Mouse (Mus musculus) liver, embryonic 16.5 days (tissue): ENCODE measurements around the gene Pipox. TPM values are rescaled to one million over a fixed set of nuclear protein-coding genes. Genes with fewer than 3 reads are reported as not detected.

Experiments
- ATAC-seq: fragments of 200-750 bp; cut with Nextera tagmentation; 2 replicates; pipeline ENCODE4 v1.8.0; 2017; ENCODE audit warnings: low read depth, mild to moderate bottlenecking, moderate number of reproducible peaks, moderate library complexity
- H3K27ac ChIP-seq: fragments of 300-500 bp; sonication (generic); 2 replicates; pipeline ENCODE4 v1.5.1; 2014; ENCODE audit warnings: mild to moderate bottlenecking, low read length
- H3K27me3 ChIP-seq: fragments of 300-500 bp; sonication (generic); 2 replicates; pipeline ENCODE4 v1.6.1; 2014; ENCODE audit warnings: low read depth, low read length, mixed read lengths; ENCODE audit not compliant: control insufficient read depth, insufficient read depth
- H3K36me3 ChIP-seq: fragments of 300-500 bp; sonication (generic); 2 replicates; pipeline ENCODE4 v1.6.1; 2014; ENCODE audit warnings: mild to moderate bottlenecking; ENCODE audit not compliant: control insufficient read depth, insufficient read depth
- H3K4me1 ChIP-seq: fragments of 300-500 bp; sonication (generic); 2 replicates; pipeline ENCODE4 v1.6.1; 2014; ENCODE audit warnings: low read depth, low read length, mixed read lengths; ENCODE audit not compliant: control insufficient read depth
- H3K4me2 ChIP-seq: fragments of 300-500 bp; sonication (generic); 2 replicates; pipeline ENCODE4 v1.6.1; 2014; ENCODE audit warnings: low read depth, low read length, mixed read lengths
- H3K4me3 ChIP-seq: fragments of 300-500 bp; sonication (generic); 2 replicates; pipeline ENCODE4 v1.5.1; 2014; ENCODE audit warnings: low read depth, mild to moderate bottlenecking, low read length
- H3K9ac ChIP-seq: fragments of 300-500 bp; sonication (generic); 2 replicates; pipeline ENCODE4 v1.6.1; 2014; ENCODE audit warnings: low read depth, low read length
- H3K9me3 ChIP-seq: fragments of 300-500 bp; sonication (generic); replicated peaks from 2 replicates; pipeline ENCODE4 v1.6.1; 2016; ENCODE audit warnings: low read length; ENCODE audit not compliant: control insufficient read depth
- WGBS: fragments of 180-500 bp; shearing (Covaris S2); extraction: QIAGEN DNeasy Blood & Tissue Kit; methylation state at CpG from one replicate; pipeline ENCODE4 v1.1.7; 2014; ENCODE audit not compliant: insufficient replicate concordance; 5-methylcytosine and 5-hydroxymethylcytosine counted together
- polyA plus RNA-seq: library from polyadenylated mRNA; unstranded; fragments of >200 nt; fragmentation: Nextera tagmentation; extraction: Ambion mirVana; gene quantifications from 2 replicates; pipeline ENCODE4 v1.2.1, GENCODE M21; 2015

Pipox gene
- polyA plus RNA-seq, 1 experiment from 2014 or later = 43.8 TPM

GRCm38 (mm10) chr11:77835109-77835508, 58.8 kb downstream of the Pipox start:
- no peak overlapping the region for H3K4me2 ChIP-seq
- no peak overlapping the region for H3K9ac ChIP-seq
- H3K9me3 ChIP-seq = no peaks in the 10 kb centered on the region
- H3K4me1 ChIP-seq = no peaks in the 10 kb centered on the region
- WGBS = 68% methylated on average over 3 of the region's 3 CpGs
- peaks cover 25% of the 10 kb centered on the region for H3K36me3 ChIP-seq
- ATAC-seq = no peak
- H3K4me3 ChIP-seq = no peak overlapping the region
- no peak overlapping the region for H3K27ac ChIP-seq
- no peaks in the 10 kb centered on the region for H3K27me3 ChIP-seq

GRCm38 (mm10) chr11:77832541-77832940, 61.4 kb downstream of the Pipox start:
- Histone ChIP-seq H3K27me3 (no peaks in the 10 kb centered on the region), H3K9me3 (no peaks in the 10 kb centered on the region), H3K27ac (no peak overlapping the region), H3K4me1 (no peaks in the 10 kb centered on the region), H3K36me3 (peaks cover 34% of the 10 kb centered on the region), H3K4me3 (no peak overlapping the region), H3K4me2 (no peak overlapping the region), H3K9ac (no peak overlapping the region)
- 74% methylated on average over 4 of the region's 4 CpGs for WGBS
- no peak for ATAC-seq

DNA sequence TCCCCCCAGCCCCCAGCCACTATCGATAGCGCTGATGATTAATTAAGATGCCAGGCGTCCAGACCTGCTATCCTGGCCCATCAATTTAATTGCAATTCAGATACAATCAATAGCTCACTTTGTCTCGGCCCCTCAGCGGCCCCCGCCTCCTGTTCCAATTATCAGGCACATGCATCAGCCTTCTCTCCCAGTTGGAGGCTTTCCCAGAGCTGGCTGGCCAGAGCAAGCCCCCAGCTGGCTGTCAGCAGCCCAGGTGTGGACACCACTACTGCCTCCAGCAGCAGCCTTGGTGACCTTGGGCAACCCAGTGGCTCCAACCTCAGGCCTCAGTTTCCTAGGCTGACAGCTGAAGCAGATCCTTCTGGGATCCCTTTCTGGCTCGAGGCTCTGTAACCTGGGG, 63.0 kb downstream of the Pipox start:
- no peak for ATAC-seq
- H3K9me3 ChIP-seq = no peaks in the 10 kb centered on the region
- WGBS = 75% methylated on average over 7 of the region's 7 CpGs

More for the DNA sequence above, 63.0 kb downstream of the Pipox start:
- H3K9ac ChIP-seq = no peak overlapping the region
- peaks cover 20% of the 10 kb centered on the region for H3K36me3 ChIP-seq
- no peak overlapping the region for H3K4me3 ChIP-seq
- H3K4me2 ChIP-seq = no peak overlapping the region
- no peak overlapping the region for H3K27ac ChIP-seq
- H3K4me1 ChIP-seq = no peaks in the 10 kb centered on the region
- H3K27me3 ChIP-seq = no peaks in the 10 kb centered on the region

Other genes starting within 250 kb of the Pipox start
- 1.4 TPM in 2 replicates for gene Nufip2, start 207.9 kb downstream of the Pipox start, polyA plus RNA-seq
- gene Cryba1, start 168.8 kb downstream of the Pipox start, polyA plus RNA-seq = not detected in 2 replicates
- gene Myo18a, start 130.8 kb downstream of the Pipox start, polyA plus RNA-seq = 15.4 and 16.0 TPM in 2 replicates
- 0.51 and 0.81 TPM in 2 replicates for gene Gm10277, start 106.3 kb downstream of the Pipox start, polyA plus RNA-seq
- 0.17 TPM in 1 of 2 replicates, not detected in the other for gene Sez6, start 36.7 kb upstream of the Pipox start, polyA plus RNA-seq
- 5.3 and 5.7 TPM in 2 replicates for gene Phf12, start 88.7 kb upstream of the Pipox start, polyA plus RNA-seq
- gene Dhrs13, start 138.2 kb upstream of the Pipox start, polyA plus RNA-seq = 10.8 and 11.3 TPM in 2 replicates
- gene Flot2, start 143.8 kb upstream of the Pipox start, polyA plus RNA-seq = 24.5 and 25.1 TPM in 2 replicates
- 12.4 and 12.7 TPM in 2 replicates for gene Eral1, start 186.3 kb upstream of the Pipox start, polyA plus RNA-seq
- 3.4 and 4.9 TPM in 2 replicates for gene Fam222b, start 200.6 kb upstream of the Pipox start, polyA plus RNA-seq